Mouse (Mus musculus) CH12.LX (cell line): ENCODE results near the gene Dpyd.

Experiments used
- BHLHE40 ChIP-seq: IDR thresholded peaks from 2 replicates; pipeline ENCODE4 v1.6.1; 2011; ENCODE audit warnings: mild to moderate bottlenecking, low read depth, low read length, improper control_type of control experiment
- CHD1 ChIP-seq: IDR thresholded peaks from 2 replicates; pipeline ENCODE4 v1.6.1; 2012; ENCODE audit warnings: low read depth, low read length, improper control_type of control experiment, inconsistent platforms
- CHD2 ChIP-seq: IDR thresholded peaks from 2 replicates; pipeline ENCODE4 v1.6.1; 2011; ENCODE audit warnings: low read length, improper control_type of control experiment
- CTCF ChIP-seq, 2 experiments: IDR thresholded peaks in 1 of 2; conservative IDR thresholded peaks in 1 of 2; 2 replicates each; pipeline ENCODE4 v1.5.1; 2011 to 2012; ENCODE audit warnings: low read depth in 2 of 2, low read length in 2 of 2, improper control_type of control experiment in 1 of 2, inconsistent platforms in 1 of 2, mild to moderate bottlenecking in 1 of 2, moderate library complexity in 1 of 2
- EP300 ChIP-seq: IDR thresholded peaks from 2 replicates; pipeline ENCODE4 v1.6.1; 2011; ENCODE audit warnings: low read length, improper control_type of control experiment
- MAFK ChIP-seq: IDR thresholded peaks from 2 replicates; pipeline ENCODE4 v1.6.1; 2011; ENCODE audit warnings: low read length, improper control_type of control experiment; ENCODE audit not compliant: insufficient replicate concordance
- MEF2A ChIP-seq: IDR thresholded peaks from 2 replicates; pipeline ENCODE4 v1.6.1; 2014; ENCODE audit warnings: low read depth, mild to moderate bottlenecking, inconsistent platforms, low read length, improper control_type of control experiment, borderline replicate concordance
- MXI1 ChIP-seq: IDR thresholded peaks from 2 replicates; pipeline ENCODE4 v1.6.1; 2011; ENCODE audit warnings: mild to moderate bottlenecking, low read depth, low read length, improper control_type of control experiment
- POLR2A ChIP-seq: IDR thresholded peaks from 2 replicates; pipeline ENCODE4 v1.6.1; 2011; ENCODE audit warnings: low read depth, mild to moderate bottlenecking, improper control_type of control experiment, low read length
- POLR2AphosphoS2 ChIP-seq: IDR thresholded peaks from 2 replicates; pipeline ENCODE4 v1.6.1; 2011; ENCODE audit warnings: low read depth, low read length, improper control_type of control experiment
- RAD21 ChIP-seq: IDR thresholded peaks from 2 replicates; pipeline ENCODE4 v1.6.1; 2011; ENCODE audit warnings: low read depth, mild to moderate bottlenecking, low read length, improper control_type of control experiment, moderate library complexity
- RCOR1 ChIP-seq: conservative IDR thresholded peaks from 2 replicates; pipeline ENCODE4 v1.6.1; 2012; ENCODE audit warnings: low read depth, mild to moderate bottlenecking, inconsistent platforms, low read length, improper control_type of control experiment
- USF1 ChIP-seq: IDR thresholded peaks from 2 replicates; pipeline ENCODE4 v1.6.1; 2014; ENCODE audit warnings: low read depth, mild to moderate bottlenecking, inconsistent platforms, low read length, improper control_type of control experiment
- ZC3H11A ChIP-seq: IDR thresholded peaks from 2 replicates; pipeline ENCODE4 v1.6.1; 2012; ENCODE audit warnings: low read depth, mild to moderate bottlenecking, inconsistent platforms, low read length, improper control_type of control experiment

GRCm38 (mm10) chr3:119419087-119419709, 857.3 kb downstream of the Dpyd start:
- no peak for TF ChIP-seq EP300
- TF ChIP-seq CTCF (conservative IDR thresholded peaks at IDR 0.05 in 1 of 2, IDR thresholded peaks at IDR 0.05 in 1 of 2; ENCODE audit: low read depth in 2 of 2, low read length in 2 of 2), result no peak
- TF ChIP-seq POLR2A, result no peak
- no peak for TF ChIP-seq RCOR1
- no peak for TF ChIP-seq CHD1
- no peak for TF ChIP-seq MXI1
- TF ChIP-seq RAD21, result no peak
- no peak for TF ChIP-seq ZC3H11A
- TF ChIP-seq MEF2A, result no peak
- TF ChIP-seq CHD2, result no peak
- no peak for TF ChIP-seq POLR2AphosphoS2
- no peak for TF ChIP-seq BHLHE40
- TF ChIP-seq USF1, result no peak
- TF ChIP-seq MAFK, result no peak
